Mouse (Mus musculus) hindbrain, embryonic 16.5 days (tissue): ENCODE data around the gene Gm20449. TPM values are rescaled to one million over a fixed set of nuclear protein-coding genes. Genes with fewer than 3 reads are reported as not detected.
"Not testable (repeated sequence)": the region's sequence is repeated elsewhere in the genome, so short reads cannot be mapped to it uniquely, and the experiment has no call there.

Source experiments
- ATAC-seq: fragments of 200-750 bp; cut with Nextera tagmentation; 2 replicates; pipeline ENCODE4 v1.8.0; 2017; ENCODE audit warnings: moderate TSS enrichment, moderate library complexity
- H3K27ac ChIP-seq: fragments of 300-500 bp; sonication (generic); 2 replicates; pipeline ENCODE4 v1.5.1; 2014; ENCODE audit warnings: low read depth, mild to moderate bottlenecking, control low read depth, low read length, moderate library complexity
- H3K27me3 ChIP-seq: fragments of 300-500 bp; sonication (generic); replicated peaks from 2 replicates; pipeline ENCODE4 v1.6.1; 2014; ENCODE audit warnings: low read length; ENCODE audit not compliant: control insufficient read depth, insufficient read depth
- H3K36me3 ChIP-seq: fragments of 300-500 bp; sonication (generic); 2 replicates; pipeline ENCODE4 v1.6.1; 2014; ENCODE audit warnings: mild to moderate bottlenecking, low read length, moderate library complexity, mixed read lengths; ENCODE audit not compliant: control insufficient read depth, insufficient read depth
- H3K4me1 ChIP-seq: fragments of 300-500 bp; sonication (generic); 2 replicates; pipeline ENCODE4 v1.6.1; 2014; ENCODE audit warnings: low read depth, low read length; ENCODE audit not compliant: control insufficient read depth, insufficient read depth
- H3K4me2 ChIP-seq: fragments of 300-500 bp; sonication (generic); 2 replicates; pipeline ENCODE4 v1.6.1; 2014; ENCODE audit warnings: mild to moderate bottlenecking, low read length, control low read depth, moderate library complexity
- H3K4me3 ChIP-seq: fragments of 300-500 bp; sonication (generic); 2 replicates; pipeline ENCODE4 v1.5.1; 2014; ENCODE audit warnings: mild to moderate bottlenecking, low read length, control low read depth, moderate library complexity
- H3K9ac ChIP-seq: fragments of 300-500 bp; sonication (generic); 2 replicates; pipeline ENCODE4 v1.6.1; 2014; ENCODE audit warnings: low read depth, mild to moderate bottlenecking, control low read depth, low read length, moderate library complexity
- H3K9me3 ChIP-seq: fragments of 300-500 bp; sonication (generic); 2 replicates; pipeline ENCODE4 v1.6.1; 2014; ENCODE audit warnings: mild to moderate bottlenecking, low read length, moderate library complexity; ENCODE audit not compliant: control insufficient read depth
- WGBS: fragments of 180-500 bp; shearing (Covaris S2); extraction: QIAGEN DNeasy Blood & Tissue Kit; methylation state at CpG from one replicate; pipeline ENCODE4 v1.1.7; 2014; 5-methylcytosine and 5-hydroxymethylcytosine counted together
- polyA plus RNA-seq: library from polyadenylated mRNA; unstranded; fragments of >200 nt; fragmentation: Nextera tagmentation; extraction: Ambion mirVana; gene quantifications from 2 replicates; pipeline ENCODE4 v1.2.1, GENCODE M21; 2015

Gm20449 gene
- polyA plus RNA-seq, 1 experiment from 2014 or later, result 0.11 TPM

DNA sequence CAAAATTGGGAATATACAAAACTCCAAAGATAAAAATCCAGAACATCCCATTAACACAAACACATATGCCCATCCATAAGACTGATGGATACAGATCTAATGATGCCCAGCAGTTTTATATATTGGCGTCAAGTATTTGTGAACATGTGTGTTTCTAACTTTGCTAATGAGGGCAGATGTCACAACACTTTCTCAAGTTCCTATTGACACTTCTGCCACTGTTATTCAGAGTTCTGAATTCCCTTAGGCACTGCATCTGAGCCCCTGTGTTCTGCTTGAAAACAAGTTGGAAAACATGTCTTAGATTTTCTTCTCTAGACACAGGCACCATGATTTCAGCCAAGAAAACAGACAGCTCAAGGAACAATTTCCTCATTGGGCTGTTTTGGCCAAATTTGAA, 50.6 kb downstream of the Gm20449 start, which contains the start of gene Vmn2r57:
Vmn2r57 (minus strand) TSS at position 101 of the 400 bp plus-strand sequence.
- H3K9me3 ChIP-seq, H3K36me3 ChIP-seq, H3K4me2 ChIP-seq, H3K27me3 ChIP-seq, H3K4me3 ChIP-seq, H3K4me1 ChIP-seq, ATAC-seq, H3K9ac ChIP-seq, H3K27ac ChIP-seq: not testable (repeated sequence)
- WGBS, result 82% methylated on average over 1 of the region's 1 CpGs

GRCm38 (mm10) chr7:41394130-41394529, 105.1 kb downstream of the Gm20449 start:
- peak overlapping the region; percentile 64 for H3K4me2 ChIP-seq
- WGBS, result 66% methylated on average over 4 of the region's 4 CpGs
- no peak for ATAC-seq
- no peaks in the 10 kb centered on the region for H3K36me3 ChIP-seq
- H3K4me1 ChIP-seq, result no peaks in the 10 kb centered on the region; the same call in 1 of the 2 replicates
- H3K9me3 ChIP-seq, result no peaks in the 10 kb centered on the region
- no peak overlapping the region for H3K27ac ChIP-seq
- H3K27me3 ChIP-seq, result no peaks in the 10 kb centered on the region
- H3K4me3 ChIP-seq, result peak overlapping the region; percentile 16
- no peak overlapping the region for H3K9ac ChIP-seq

DNA sequence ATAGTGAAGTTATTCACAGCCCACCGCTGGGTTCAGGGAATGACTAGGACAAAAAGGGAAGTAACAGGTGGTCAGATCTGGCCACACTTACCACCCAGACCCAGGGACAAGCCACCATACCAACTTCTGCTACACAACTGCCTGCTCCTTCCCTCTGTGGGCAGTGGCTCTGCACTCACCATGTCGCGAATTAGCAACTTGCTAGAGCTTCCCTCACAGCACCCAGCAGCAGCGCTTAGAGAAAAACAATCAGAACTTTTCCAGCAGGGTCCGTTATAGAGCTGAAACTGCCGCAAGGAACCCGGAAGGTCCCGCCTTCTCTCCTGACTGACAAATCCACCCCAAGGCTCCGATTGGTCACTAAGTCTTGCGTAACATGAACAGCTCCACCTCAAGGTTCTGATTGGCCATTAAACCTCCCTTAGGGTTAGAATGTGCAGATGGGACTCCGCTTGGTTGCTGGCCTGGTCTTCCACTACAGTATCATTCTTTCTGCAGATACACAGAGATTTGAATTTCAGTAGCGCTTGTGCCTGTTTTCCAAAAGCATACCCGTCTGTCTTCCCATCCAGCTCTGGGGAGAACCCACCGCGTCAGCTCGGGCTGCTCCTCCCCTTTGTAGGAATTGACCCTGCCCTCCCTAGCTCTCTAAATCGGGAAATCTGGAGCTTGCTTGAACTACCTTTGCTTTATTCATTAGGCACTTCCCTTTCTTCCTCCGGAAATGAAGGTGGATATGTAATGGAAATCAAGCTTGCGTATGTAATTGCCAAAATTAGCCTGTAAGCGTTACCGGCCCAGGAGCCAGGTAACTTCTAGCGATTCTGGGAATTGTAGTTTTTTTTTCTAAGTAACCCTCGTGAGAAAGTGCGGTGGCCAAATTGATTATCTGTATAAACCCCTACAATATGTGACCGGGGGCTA, 105.9 kb downstream of the Gm20449 start, which contains the start of gene AI987944:
AI987944 (minus strand) TSS at position 332 of the 924 bp plus-strand sequence.
- H3K27me3 ChIP-seq, result no peaks in the 10 kb centered on the region
- H3K9me3 ChIP-seq, result no peaks in the 10 kb centered on the region
- H3K36me3 ChIP-seq, result no peaks in the 10 kb centered on the region
- no peaks in the 10 kb centered on the region; the same call in 1 of the 2 replicates for H3K4me1 ChIP-seq
- peak within 1 kb of the TSS; percentile 64 for H3K4me2 ChIP-seq
- peak within 1 kb of the TSS; percentile 87 for H3K27ac ChIP-seq
- under 1% methylated on average over 25 of the region's 25 CpGs for WGBS
- ATAC-seq, result peak; percentile 99
- H3K4me3 ChIP-seq, result peak within 1 kb of the TSS; percentile 55
- H3K9ac ChIP-seq, result peak within 1 kb of the TSS; percentile 64

Other genes with a start within 250 kb of the Gm20449 start
- 10.4 and 10.6 TPM in 2 replicates for gene AI987944, start 106.0 kb downstream of the Gm20449 start, polyA plus RNA-seq
- 0.70 and 0.75 TPM in 2 replicates for gene Vmn2r57, start 50.7 kb downstream of the Gm20449 start, polyA plus RNA-seq
- 6.1 and 6.4 TPM in 2 replicates for gene AW146154, start 473 bp upstream of the Gm20449 start, polyA plus RNA-seq
- gene Gm6871, start 74.2 kb upstream of the Gm20449 start, polyA plus RNA-seq, result not detected in 2 replicates
- gene 2610021A01Rik, start 99.8 kb upstream of the Gm20449 start, polyA plus RNA-seq, result 11.7 and 13.3 TPM in 2 replicates
- gene Zfp788, start 133.8 kb upstream of the Gm20449 start, polyA plus RNA-seq, result 23.4 and 23.7 TPM in 2 replicates